Mouse (Mus musculus) CD4-positive, CD25-positive, alpha-beta regulatory T cell, adult 2 months (primary cell): ENCODE measurements at regions not wholly inside any gene's neighbourhood (a gene's known extent, or its start where the extent isn't known, plus 50 kb on each side); places are given as distances from the start of the nearest gene placed in this dataset.

Experiments used
- DNase-seq: peaks from one replicate; pipeline ENCODE4 v3.0.0-alpha.2; 2012; ENCODE audit warnings: low read depth, low spot score

DNA sequence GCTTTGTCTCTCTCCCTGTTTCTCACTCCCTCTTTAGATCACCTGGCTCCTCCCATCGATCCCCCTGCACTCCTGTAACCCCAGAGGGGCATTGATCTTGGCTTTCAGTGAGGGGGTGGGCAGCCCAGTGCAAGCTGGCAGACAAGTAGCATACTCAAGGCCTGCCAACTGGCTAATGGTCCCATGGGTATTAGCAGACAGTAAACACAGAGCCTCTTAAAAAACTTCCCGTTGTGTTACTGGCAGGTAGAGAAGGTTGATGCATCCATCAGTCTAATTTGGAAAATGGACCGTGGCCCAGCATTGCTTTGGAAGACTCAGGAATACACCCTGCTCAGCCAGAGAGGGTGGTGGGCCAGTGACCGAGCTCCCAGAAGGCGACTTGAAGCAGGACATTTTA lies 145.0 kb downstream of the 9530068E07Rik start:
- no peak for DNase-seq

DNA sequence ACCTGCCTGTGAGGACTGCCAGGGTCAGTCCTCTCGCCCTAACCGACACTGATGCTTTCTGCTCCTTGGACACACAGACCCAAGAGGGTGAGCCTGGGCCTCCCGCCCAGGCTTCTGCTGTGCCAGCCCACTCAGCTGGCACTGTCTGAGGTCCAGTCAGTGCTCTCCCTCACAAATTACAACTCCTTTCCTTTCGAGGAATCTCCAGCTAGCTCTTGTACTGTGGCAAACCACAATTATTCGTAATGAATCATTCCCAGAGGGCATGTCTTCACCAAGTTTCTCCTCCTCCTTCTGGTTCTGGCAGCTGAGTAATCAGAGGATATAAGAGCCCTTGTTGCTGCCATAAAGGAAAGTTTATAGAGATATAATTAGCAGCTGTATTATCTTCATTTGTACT lies 155.2 kb downstream of the 9530068E07Rik start:
- no peak for DNase-seq

DNA sequence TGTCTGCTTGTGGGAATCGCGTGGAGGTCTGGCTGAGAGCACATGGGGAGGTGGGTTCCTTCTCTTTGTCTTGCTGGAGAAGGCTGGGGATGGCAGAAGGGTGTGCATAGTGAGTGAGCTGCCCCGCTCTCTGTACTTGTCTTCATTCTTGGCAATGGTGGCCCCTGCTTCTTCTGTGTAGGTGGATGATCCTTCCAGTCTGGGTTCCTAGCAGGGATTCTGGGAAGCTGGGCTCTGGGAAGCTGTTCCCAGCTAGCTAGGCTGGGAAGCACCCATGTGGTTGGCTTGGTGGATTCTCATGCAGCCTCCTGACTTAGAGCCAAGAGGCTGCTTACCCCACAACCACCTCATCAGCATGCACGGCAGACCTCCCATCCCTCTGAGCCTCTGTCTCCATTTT lies 156.6 kb downstream of the 9530068E07Rik start:
- DNase-seq: no peak

DNA sequence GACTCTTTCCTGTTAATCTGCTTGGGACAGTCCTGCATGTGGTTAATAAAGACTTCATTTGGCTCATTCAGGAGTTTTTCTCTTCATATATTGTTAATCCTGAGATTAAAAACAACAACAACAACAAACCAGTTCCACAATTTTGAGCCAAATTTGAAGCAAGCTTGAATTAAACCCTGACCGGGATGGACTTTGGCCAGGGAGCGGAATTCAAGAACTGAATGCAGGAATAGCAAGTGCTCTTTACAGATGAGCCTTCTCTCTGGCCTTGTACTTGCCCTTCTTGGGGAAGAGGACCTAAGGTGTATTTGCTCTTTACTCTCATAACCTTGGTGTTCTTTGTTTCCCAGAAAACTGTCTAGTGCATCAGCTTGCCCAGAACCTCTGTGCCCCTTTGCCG lies 161.6 kb downstream of the 9530068E07Rik start:
- DNase-seq: no peak

DNA sequence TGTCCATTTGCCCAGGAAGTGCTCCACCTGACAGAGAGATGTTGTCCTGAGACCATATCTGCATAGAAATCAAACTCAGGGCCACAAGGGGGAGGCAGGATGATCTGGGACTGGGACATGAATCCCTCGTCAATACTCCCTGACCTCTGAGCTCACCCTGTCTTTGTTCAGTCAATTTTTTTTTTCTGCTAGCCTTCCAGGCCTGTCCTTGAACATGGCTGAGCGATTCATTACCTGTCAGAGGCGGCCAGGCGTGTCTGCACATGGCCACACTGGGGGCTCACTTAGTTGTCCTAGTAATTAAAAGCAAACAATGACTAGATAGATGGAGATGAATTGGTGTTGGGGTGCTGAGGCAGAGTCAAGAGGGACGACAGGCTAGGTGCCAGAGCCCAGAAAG lies 162.6 kb downstream of the 9530068E07Rik start:
- DNase-seq: no peak

- DNase-seq: no peak
Measured at GRCm38 (mm10) chr11:52561281-52561680, 165.1 kb downstream of the 9530068E07Rik start.

- no peak for DNase-seq
Measured at GRCm38 (mm10) chr11:52565457-52565856, 169.2 kb downstream of the 9530068E07Rik start.

DNA sequence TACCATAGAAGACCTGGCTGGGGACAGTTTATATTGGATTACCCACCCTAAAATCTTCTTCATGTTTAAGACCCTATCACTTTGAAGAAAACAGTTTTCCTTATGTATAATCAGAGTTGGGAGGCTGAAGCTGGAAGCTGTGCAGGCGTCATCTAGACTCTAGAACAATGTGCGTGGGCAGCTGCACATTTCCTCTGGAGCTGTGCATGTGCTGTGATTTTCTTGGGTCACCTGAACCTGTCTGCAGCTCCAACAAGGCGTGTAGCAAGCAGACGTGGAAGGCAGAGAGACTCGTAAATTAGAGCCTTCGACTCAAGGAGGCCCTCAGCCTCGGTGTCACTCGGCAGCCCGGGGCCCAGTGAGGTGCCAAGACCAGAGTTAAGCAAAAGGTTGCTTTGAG lies 169.8 kb downstream of the 9530068E07Rik start:
- no peak for DNase-seq

DNA sequence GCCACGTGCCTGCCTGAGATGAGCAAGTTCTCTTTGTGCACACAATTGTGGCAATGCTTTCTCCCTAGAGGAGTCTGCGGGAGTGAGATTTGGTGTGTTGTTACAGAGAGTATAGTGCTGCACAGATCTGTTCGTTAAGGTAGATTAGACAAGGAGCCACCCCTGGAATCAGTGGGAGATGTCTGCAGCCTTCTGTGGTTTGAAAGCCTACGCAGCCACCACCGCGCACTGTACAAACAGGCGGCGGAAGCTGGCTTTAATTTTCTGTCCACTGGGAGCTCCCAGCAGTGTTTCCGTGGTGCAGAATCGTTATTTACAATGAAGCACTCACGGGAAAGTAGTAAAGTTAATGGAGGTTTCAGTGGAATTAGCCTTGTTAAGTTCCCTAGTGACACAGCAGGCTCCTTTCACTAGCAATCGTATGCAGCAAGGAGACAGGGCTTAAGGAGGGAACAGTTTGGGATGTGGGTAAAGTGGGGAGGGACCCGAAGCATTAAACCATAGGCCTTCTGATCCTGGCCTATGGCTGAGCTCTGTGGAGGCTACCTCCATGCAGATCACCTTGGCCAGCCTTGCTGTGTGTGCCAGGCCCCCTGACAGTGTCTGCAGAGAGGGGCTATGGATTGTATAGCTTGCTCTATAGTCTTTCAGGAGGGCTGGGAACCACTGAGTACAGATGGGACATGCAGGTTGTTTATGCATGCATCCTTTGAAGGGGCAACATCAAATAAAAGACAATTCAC lies 171.9 kb downstream of the 9530068E07Rik start:
- no peak for DNase-seq

GRCm38 (mm10) chr11:52568794-52569193 lies 172.6 kb downstream of the 9530068E07Rik start:
- no peak for DNase-seq

- DNase-seq: no peak
Measured at GRCm38 (mm10) chr11:52569759-52570158, 173.5 kb downstream of the 9530068E07Rik start.

DNA sequence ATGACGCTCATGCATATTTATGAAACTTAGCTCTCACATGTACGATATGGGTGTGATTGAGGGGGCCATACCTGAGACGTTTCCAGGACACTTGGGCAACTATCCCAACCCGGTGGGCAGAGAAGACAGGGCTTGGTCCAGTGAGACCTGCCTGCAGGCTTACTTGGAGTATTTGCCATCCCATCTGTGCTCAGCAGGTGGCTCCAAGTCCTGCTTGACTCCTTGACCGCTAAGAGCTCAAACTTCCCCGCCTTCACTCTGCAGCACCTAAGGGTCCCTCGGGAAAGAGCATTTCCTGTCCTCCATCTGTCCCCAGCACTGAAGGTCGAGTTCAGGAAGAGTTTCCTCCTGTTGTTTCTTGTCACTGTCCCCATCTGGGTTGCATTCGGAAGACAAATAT lies 182.2 kb downstream of the 9530068E07Rik start:
- DNase-seq: no peak

DNA sequence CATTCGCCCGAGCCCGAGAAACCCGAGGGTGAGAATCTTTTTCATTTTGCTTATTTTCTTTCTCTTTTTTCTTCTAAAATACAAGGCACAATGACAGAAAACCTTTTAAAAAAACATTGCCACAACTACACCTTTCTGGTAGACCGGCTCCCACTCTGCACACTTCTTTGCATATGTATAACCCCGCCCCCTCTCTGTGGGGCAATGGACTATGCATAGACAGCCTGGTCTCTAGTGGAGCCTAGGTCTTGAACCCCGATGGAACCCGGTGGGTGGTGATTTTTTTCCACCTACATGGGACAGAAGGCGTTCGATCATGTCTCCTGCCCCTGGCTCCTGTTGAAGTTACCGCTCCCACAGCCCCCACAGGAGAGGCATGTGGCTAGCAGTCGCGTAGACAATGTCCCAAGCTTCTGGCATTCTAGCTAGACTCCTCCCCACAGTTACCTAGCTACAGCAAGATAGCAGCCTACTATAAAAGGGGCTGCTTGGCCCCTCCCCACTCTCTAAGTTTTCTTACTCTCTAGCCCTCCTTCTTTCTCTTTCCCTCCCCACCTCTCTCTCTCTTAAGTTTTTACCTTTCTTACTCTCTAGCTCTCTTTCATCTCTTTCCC lies 183.6 kb downstream of the 9530068E07Rik start:
- no peak for DNase-seq

- no peak for DNase-seq
Measured at GRCm38 (mm10) chr11:52591596-52592180, 172.7 kb upstream of the Fstl4 start.

GRCm38 (mm10) chr11:52594092-52594491 lies 170.3 kb upstream of the Fstl4 start:
- DNase-seq: no peak

GRCm38 (mm10) chr11:52601196-52601595 lies 163.2 kb upstream of the Fstl4 start:
- DNase-seq: no peak

DNA sequence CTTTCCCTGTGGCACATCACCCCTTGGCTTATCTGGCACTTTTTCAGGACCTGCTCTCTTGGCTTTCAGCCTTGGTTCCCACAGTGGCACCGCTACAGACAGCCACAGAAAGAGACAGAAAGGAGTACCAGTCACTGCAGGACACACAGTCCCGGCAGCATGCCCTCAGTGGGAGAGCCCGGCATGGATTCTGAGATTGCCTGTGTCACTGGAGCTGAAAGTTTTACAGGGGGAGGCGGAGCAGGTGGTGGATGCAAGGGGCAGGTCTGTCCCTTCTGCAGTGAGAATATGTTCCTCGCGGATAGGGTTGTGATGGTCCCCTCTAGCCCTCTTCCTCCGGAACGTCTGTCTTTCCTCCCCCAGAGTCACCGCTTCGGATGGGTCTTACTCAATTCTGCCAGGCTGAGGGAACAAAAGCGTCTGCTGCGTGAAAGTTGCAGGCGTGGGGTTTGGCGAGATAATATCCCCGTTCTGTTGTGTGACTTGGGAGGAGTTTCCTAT lies 162.3 kb upstream of the Fstl4 start:
- no peak for DNase-seq

DNA sequence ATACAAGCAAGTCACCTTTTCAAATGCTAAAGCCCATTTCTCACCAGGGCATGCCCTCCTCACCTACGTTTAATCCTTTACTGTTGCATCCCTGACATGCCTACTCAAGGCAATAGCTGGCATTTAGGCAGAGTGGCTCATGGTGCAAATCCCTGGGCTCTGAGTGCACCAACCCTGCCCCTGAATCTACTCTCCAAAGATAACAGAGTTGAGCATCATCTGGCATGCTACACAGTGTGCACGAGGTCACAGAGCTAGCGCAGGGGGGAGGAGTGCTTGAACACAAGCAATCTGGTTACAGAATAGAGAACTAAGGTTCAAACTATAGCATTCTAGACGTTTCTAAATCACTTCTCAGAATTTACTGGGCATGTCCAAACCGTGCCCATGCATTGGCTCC lies 161.6 kb upstream of the Fstl4 start:
- DNase-seq: no peak

DNA sequence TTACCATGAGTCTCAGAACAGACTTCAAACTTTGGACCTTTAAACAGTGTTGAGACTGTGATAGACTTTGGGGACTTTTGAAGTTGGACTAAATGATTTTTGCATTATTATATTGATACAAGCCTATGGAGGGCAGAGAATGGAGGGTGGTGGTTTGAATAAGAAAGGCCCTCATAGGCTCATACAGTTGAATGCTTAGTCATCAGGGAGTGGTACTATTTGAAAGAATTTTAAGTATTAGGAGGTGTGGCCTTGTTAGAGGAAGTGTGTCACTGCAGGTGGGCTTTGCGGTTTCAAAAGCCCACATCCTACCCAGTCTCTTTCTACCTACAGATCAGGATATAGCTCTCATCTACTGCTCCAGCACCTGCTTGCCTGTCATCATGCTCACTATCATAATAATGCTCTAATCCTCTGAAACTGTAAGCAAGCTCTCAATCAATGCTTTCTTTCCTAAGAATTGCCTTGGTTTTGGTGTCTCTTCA lies 153.7 kb upstream of the Fstl4 start:
- DNase-seq: no peak

GRCm38 (mm10) chr11:52615622-52616021 lies 148.8 kb upstream of the Fstl4 start:
- DNase-seq: no peak

GRCm38 (mm10) chr11:52618646-52619045 lies 145.8 kb upstream of the Fstl4 start:
- DNase-seq: peak; percentile 14

- no peak for DNase-seq
Measured at GRCm38 (mm10) chr11:52622861-52623260, 141.6 kb upstream of the Fstl4 start.

- no peak for DNase-seq
Measured at GRCm38 (mm10) chr11:52628875-52629274, 135.6 kb upstream of the Fstl4 start.
